Mouse (Mus musculus) bone marrow macrophage, adult 2 months (primary cell): Measurements from ENCODE around the gene Mtmr14.

Source experiments
- CTCF ChIP-seq: IDR thresholded peaks from 2 replicates; pipeline ENCODE4 v1.5.1; 2012; ENCODE audit warnings: low read depth, mild to moderate bottlenecking, low read length, moderate library complexity
- POLR2A ChIP-seq: IDR thresholded peaks from 2 replicates; pipeline ENCODE4 v1.6.1; 2012; ENCODE audit warnings: mild to moderate bottlenecking, low read depth, low read length, borderline replicate concordance

DNA sequence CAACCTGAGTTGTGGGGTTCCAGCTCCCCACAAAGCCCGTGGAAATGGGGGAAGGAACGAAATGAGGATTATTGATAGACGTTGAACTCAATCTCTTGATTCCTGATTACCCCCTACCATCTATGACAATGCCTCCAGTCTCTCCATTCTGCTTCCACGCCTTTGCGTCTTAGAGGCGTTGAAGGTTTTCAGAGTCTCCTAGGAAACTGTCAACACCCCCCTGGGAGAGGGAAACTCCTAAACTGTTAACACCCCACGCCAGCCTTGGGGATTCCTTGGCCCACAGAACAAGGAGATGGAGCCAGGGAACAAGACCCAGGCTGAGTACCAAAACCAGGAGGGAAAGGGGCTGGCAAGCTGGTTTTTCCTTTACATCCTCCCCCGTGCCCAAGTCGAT is 42.0 kb upstream of the Mtmr14 start:
- no peak for TF ChIP-seq CTCF
- TF ChIP-seq POLR2A: no peak
